Mouse (Mus musculus) hindbrain, embryonic 12.5 days (tissue): ENCODE measurements around the gene 3300002I08Rik. TPM values are rescaled to one million over a fixed set of nuclear protein-coding genes. Genes with fewer than 3 reads are reported as not detected.
"Not testable (repeated sequence)": the region's sequence is repeated elsewhere in the genome, so short reads cannot be mapped to it uniquely, and the experiment has no call there.

Experiments used
- ATAC-seq: fragments of 200-750 bp; cut with Nextera tagmentation; 2 replicates; pipeline ENCODE4 v1.8.0; 2017; ENCODE audit warnings: moderate TSS enrichment; ENCODE audit not compliant: low FRiP score
- H3K27ac ChIP-seq: fragments of 300-500 bp; sonication (generic); 2 replicates; pipeline ENCODE4 v1.5.1; 2016; ENCODE audit warnings: mild to moderate bottlenecking
- H3K27me3 ChIP-seq: fragments of 300-500 bp; sonication (generic); 2 replicates; pipeline ENCODE4 v1.6.1; 2016; ENCODE audit warnings: mild to moderate bottlenecking
- H3K36me3 ChIP-seq: fragments of 300-500 bp; sonication (generic); 2 replicates; pipeline ENCODE4 v1.6.1; 2016; ENCODE audit warnings: mild to moderate bottlenecking
- H3K4me1 ChIP-seq: fragments of 300-500 bp; sonication (generic); 2 replicates; pipeline ENCODE4 v1.6.1; 2016
- H3K4me2 ChIP-seq: fragments of 300-500 bp; sonication (generic); replicated peaks from 2 replicates; pipeline ENCODE4 v1.6.1; 2016; ENCODE audit warnings: mild to moderate bottlenecking
- H3K4me3 ChIP-seq: fragments of 300-500 bp; sonication (generic); 2 replicates; pipeline ENCODE4 v1.5.1; 2016; ENCODE audit warnings: mild to moderate bottlenecking
- H3K9ac ChIP-seq: fragments of 300-500 bp; sonication (generic); 2 replicates; pipeline ENCODE4 v1.6.1; 2016; ENCODE audit warnings: mild to moderate bottlenecking, moderate library complexity
- H3K9me3 ChIP-seq: fragments of 300-500 bp; sonication (generic); replicated peaks from 2 replicates; pipeline ENCODE4 v1.6.1; 2016; ENCODE audit warnings: mild to moderate bottlenecking
- WGBS: fragments of 180-500 bp; shearing (Covaris S2); methylation state at CpG from one replicate; pipeline ENCODE4 v1.1.7; 2016; 5-methylcytosine and 5-hydroxymethylcytosine counted together
- polyA plus RNA-seq: library from polyadenylated mRNA; unstranded; fragments of >200 nt; fragmentation: Nextera tagmentation; extraction: Ambion mirVana; gene quantifications from 2 replicates; pipeline ENCODE4 v1.2.1, GENCODE M21; 2016

The 3300002I08Rik gene
- polyA plus RNA-seq, result 13.0 and 14.1 TPM in 2 replicates

- H3K4me2 ChIP-seq, result peak within 1 kb of the TSS; percentile 50
- 5% methylated on average over 17 of the region's 17 CpGs for WGBS
- H3K4me1 ChIP-seq, H3K27me3 ChIP-seq, H3K9me3 ChIP-seq, H3K36me3 ChIP-seq: not testable (repeated sequence)
- ATAC-seq, result peak; percentile 100
- peak within 1 kb of the TSS; percentile 70 for H3K9ac ChIP-seq
- H3K27ac ChIP-seq, result peak within 1 kb of the TSS; percentile 89
- H3K4me3 ChIP-seq, result peak within 1 kb of the TSS; percentile 62
These were observed at the start of gene 3300002I08Rik for GRCm38 (mm10) chr2:150362113-150362877. Gene 3300002I08Rik (minus strand): TSS chr2:150362765.

GRCm38 (mm10) chr2:150412146-150412545, 49.6 kb upstream of the 3300002I08Rik start:
- H3K4me3 ChIP-seq, H3K4me1 ChIP-seq, H3K27me3 ChIP-seq, H3K4me2 ChIP-seq, H3K9ac ChIP-seq, ATAC-seq, H3K27ac ChIP-seq: not testable (repeated sequence)
- 85% methylated on average over 17 of the region's 17 CpGs for WGBS
- Histone ChIP-seq H3K9me3 (peaks cover 16% of the 10 kb centered on the region), H3K36me3 (peaks cover 20% of the 10 kb centered on the region)

GRCm38 (mm10) chr2:150390198-150390597, 27.6 kb upstream of the 3300002I08Rik start:
- Histone ChIP-seq H3K27me3 (no peaks in the 10 kb centered on the region), H3K4me3 (no peak overlapping the region), H3K9ac (no peak overlapping the region), H3K36me3 (no peaks in the 10 kb centered on the region), H3K9me3 (peaks cover 5% of the 10 kb centered on the region), H3K27ac (no peak overlapping the region), H3K4me1 (no peaks in the 10 kb centered on the region), H3K4me2 (no peak overlapping the region)
- ATAC-seq, result no peak
- WGBS, result 83% methylated on average over 1 of the region's 1 CpGs

- not testable (repeated sequence) for H3K9ac ChIP-seq, H3K27me3 ChIP-seq, H3K4me3 ChIP-seq, H3K4me2 ChIP-seq, H3K4me1 ChIP-seq, H3K36me3 ChIP-seq, H3K9me3 ChIP-seq, ATAC-seq, H3K27ac ChIP-seq
- 96% methylated on average over 19 of the region's 19 CpGs for WGBS
These were observed 23.1 kb upstream of the 3300002I08Rik start for GRCm38 (mm10) chr2:150385553-150386106.

DNA sequence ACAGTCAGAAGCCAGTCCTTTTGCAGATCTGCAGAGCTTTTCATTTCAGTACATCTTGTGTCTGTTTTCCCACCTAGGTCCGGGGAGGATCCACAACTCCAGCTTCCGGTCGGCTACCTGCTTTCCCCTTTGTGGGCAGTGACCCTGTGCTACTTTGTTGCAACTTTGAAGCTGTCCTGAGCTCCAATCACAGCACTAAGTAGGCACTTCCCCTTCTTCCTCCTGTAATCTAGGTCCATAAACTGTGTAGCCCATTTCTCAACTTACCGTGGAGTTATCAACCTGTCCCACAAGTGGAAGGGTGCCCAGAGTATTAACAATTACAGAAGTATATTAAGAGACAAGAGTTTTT, 289 bp upstream of the 3300002I08Rik start:
- no peaks in the 10 kb centered on the region for H3K27me3 ChIP-seq
- no peaks in the 10 kb centered on the region for H3K36me3 ChIP-seq
- peaks cover 3% of the 10 kb centered on the region; the same call in 1 of the 2 replicates for H3K4me1 ChIP-seq
- WGBS, result 23% methylated on average over 4 of the region's 4 CpGs
- no peaks in the 10 kb centered on the region for H3K9me3 ChIP-seq
- peak overlapping the region; percentile 89 for H3K27ac ChIP-seq
- H3K4me2 ChIP-seq, result peak overlapping the region; percentile 50
- H3K9ac ChIP-seq, result 0 out of 2 replicates have a peak overlapping the region, but pooled peaks have one; percentile 70
- peak overlapping the region; percentile 62 for H3K4me3 ChIP-seq
- ATAC-seq, result peak; percentile 72

GRCm38 (mm10) chr2:150357136-150357535, 5.4 kb downstream of the 3300002I08Rik start:
- H3K36me3 ChIP-seq, H3K4me2 ChIP-seq, H3K27me3 ChIP-seq, H3K4me1 ChIP-seq, ATAC-seq, H3K9me3 ChIP-seq, H3K4me3 ChIP-seq, H3K9ac ChIP-seq, H3K27ac ChIP-seq: not testable (repeated sequence)

DNA sequence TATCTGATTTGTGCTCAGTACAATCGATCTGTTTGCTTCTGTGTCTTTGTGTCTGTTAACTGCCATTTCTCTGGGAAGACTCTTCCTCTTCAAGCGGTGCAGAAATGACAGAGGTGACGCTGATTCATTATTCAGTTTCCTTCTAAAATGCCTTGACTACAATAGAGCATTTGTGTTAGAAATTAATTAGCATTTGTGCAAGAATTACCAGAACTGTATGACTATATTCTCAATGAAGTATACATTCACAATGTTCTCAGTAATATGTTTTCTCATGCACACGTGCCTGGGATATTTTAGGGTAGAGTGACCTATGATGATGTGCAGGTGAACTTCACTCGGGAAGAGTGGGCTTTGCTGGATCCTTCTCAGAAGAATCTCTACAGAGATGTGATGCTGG, 39.2 kb downstream of the 3300002I08Rik start, which contains the start of gene Gm10130:
Gene Gm10130, plus strand, starts transcription at position 301 of the 400 bp plus-strand sequence.
- peaks cover 38% of the 10 kb centered on the region for H3K36me3 ChIP-seq
- no peak within 1 kb of the TSS for H3K4me2 ChIP-seq
- no peaks in the 10 kb centered on the region for H3K4me1 ChIP-seq
- ATAC-seq, result no peak
- no peaks in the 10 kb centered on the region for H3K27me3 ChIP-seq
- no peak within 1 kb of the TSS for H3K9ac ChIP-seq
- no peak within 1 kb of the TSS for H3K27ac ChIP-seq
- peaks cover 56% of the 10 kb centered on the region for H3K9me3 ChIP-seq
- no peak within 1 kb of the TSS for H3K4me3 ChIP-seq
- WGBS, result 92% methylated on average over 5 of the region's 5 CpGs

- Histone ChIP-seq H3K9me3 (peaks cover 59% of the 10 kb centered on the region), H3K4me1 (no peaks in the 10 kb centered on the region), H3K9ac (no peak overlapping the region), H3K4me3 (no peak overlapping the region), H3K36me3 (peaks cover 31% of the 10 kb centered on the region), H3K27me3 (no peaks in the 10 kb centered on the region), H3K4me2 (no peak overlapping the region), H3K27ac (no peak overlapping the region)
- no peak for ATAC-seq
- 100% methylated on average over 1 of the region's 1 CpGs for WGBS
These were observed 43.6 kb downstream of the 3300002I08Rik start for GRCm38 (mm10) chr2:150318973-150319372.

GRCm38 (mm10) chr2:150316140-150316539, 46.4 kb downstream of the 3300002I08Rik start:
- peaks cover 38% of the 10 kb centered on the region for H3K9me3 ChIP-seq
- no peak overlapping the region for H3K27ac ChIP-seq
- no peak for ATAC-seq
- H3K4me1 ChIP-seq, result no peaks in the 10 kb centered on the region
- H3K36me3 ChIP-seq, result peaks cover 25% of the 10 kb centered on the region
- no peak overlapping the region for H3K4me3 ChIP-seq
- H3K4me2 ChIP-seq, result no peak overlapping the region
- H3K9ac ChIP-seq, result no peak overlapping the region
- no peaks in the 10 kb centered on the region for H3K27me3 ChIP-seq

DNA sequence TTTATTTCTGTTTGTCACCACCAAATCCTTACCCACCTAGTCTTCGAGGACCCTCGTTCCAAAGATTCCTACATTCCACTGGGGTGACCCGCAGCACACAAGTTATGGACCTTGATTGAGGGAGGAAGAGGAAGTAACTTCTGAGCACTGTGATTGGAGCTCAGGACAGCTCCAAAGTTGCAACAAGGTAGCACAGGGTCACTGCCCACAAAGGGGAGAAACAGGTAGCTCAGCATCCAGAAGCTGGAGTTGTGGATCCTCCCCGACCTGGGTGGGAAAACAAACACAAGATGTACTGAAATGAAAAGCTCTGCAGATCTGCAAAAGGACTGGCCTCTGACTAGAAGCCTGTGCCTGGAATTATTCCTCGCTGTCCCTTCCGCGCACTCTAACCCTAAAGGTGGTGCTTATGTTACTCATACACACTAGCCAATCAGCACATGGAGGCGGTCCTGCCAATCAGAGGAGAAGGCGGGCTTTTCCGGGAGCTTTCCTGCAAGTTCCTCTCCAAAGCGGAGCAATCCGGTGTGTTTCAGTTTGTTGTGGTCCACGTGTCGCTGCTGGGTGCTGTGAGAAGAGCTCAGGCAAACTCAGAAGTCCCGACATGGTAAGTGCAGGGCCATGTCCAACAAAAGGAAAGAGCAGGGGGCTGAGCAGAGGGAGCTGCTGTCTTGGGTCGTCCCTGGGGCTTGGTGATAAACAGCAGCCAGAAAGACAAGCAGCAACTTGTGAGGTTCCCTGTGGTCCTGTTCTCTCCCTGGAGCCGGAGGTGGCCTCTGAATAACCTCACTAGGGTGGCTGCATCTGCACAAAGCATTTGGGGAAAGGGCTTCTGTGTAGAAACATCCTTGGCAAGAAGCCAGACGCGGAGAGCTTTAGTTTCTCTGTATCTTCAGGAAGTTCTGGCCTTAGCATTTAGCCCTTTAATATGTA, 51.3 kb downstream of the 3300002I08Rik start:
- Histone ChIP-seq H3K9ac (peak overlapping the region; percentile 56), H3K36me3 (0 out of 2 replicates have a peak, but pooled peaks cover 13% of the 10 kb centered on the region), H3K4me2 (peak overlapping the region; percentile 59), H3K4me3 (peak overlapping the region; percentile 51)
- not testable (repeated sequence) for H3K27me3 ChIP-seq, H3K27ac ChIP-seq, H3K9me3 ChIP-seq, H3K4me1 ChIP-seq
- 14% methylated on average over 19 of the region's 19 CpGs for WGBS
- peak; percentile 98 for ATAC-seq

GRCm38 (mm10) chr2:150307183-150307773, 55.3 kb downstream of the 3300002I08Rik start:
- H3K4me1 ChIP-seq, result no peaks in the 10 kb centered on the region
- no peaks in the 10 kb centered on the region for H3K27me3 ChIP-seq
- H3K4me2 ChIP-seq, result no peak overlapping the region
- no peak overlapping the region for H3K27ac ChIP-seq
- WGBS, result 91% methylated on average over 10 of the region's 10 CpGs
- H3K9ac ChIP-seq, result no peak overlapping the region
- H3K36me3 ChIP-seq, result no peaks in the 10 kb centered on the region
- ATAC-seq, result no peak
- H3K4me3 ChIP-seq, result no peak overlapping the region
- H3K9me3 ChIP-seq, result no peaks in the 10 kb centered on the region

DNA sequence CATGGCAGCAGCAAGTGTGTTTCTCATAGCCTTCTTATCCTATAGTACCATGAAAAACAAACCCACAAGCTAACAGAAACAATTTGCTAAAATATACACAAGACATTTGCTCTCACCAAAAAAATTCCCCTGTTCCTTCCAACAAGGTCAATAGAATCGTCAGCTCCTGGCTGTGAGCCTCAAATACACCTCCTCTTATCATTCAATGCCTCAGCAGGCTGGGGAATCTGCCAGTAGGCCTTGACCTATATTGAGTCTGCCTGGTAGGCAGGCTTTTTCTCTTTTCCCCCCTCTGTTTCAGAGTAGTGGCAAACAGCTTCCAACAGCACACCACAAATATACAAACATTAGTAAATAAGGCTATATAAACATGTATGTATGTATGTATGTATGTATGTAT, 63.5 kb downstream of the 3300002I08Rik start:
- Histone ChIP-seq H3K4me3 (no peak overlapping the region), H3K36me3 (no peaks in the 10 kb centered on the region), H3K9me3 (no peaks in the 10 kb centered on the region; the same call in 1 of the 2 replicates), H3K27ac (no peak overlapping the region), H3K27me3 (no peaks in the 10 kb centered on the region), H3K9ac (no peak overlapping the region), H3K4me1 (no peaks in the 10 kb centered on the region), H3K4me2 (no peak overlapping the region)
- no peak for ATAC-seq
- WGBS, result 64% methylated on average over 1 of the region's 1 CpGs
